Mouse (Mus musculus) thymus, adult 2 months (tissue): ENCODE measurements at regions not wholly inside any gene's neighbourhood (a gene's known extent, or its start where the extent isn't known, plus 50 kb on each side); places are given as distances from the start of the nearest gene placed in this dataset.

ENCODE experiments used
- CTCF ChIP-seq: fragments of 200-500 bp; IDR thresholded peaks from 2 replicates; pipeline ENCODE4 v1.5.1; 2012; ENCODE audit warnings: mild to moderate bottlenecking, control low read depth, low read length, moderate library complexity, borderline replicate concordance; ENCODE audit not compliant: control insufficient read depth, poor library complexity, insufficient read depth; ENCODE audit errors: extremely low read depth
- POLR2A ChIP-seq: fragments of 200-500 bp; IDR thresholded peaks from 2 replicates; pipeline ENCODE4 v1.6.1; 2012; ENCODE audit warnings: mild to moderate bottlenecking, low read length, control low read depth, moderate library complexity; ENCODE audit not compliant: control insufficient read depth, poor library complexity, insufficient read depth; ENCODE audit errors: extremely low read depth

GRCm38 (mm10) chr14:99708066-99708465 lies 409.6 kb downstream of the Klf5 start:
- TF ChIP-seq CTCF (no peak), POLR2A (no peak)
